Mouse (Mus musculus) ovary, adult 18-20 months (tissue): ENCODE measurements around the gene Mageb16.

Experiments used
- DNase-seq: peaks from one replicate; pipeline ENCODE4 v3.0.0; 2022; ENCODE audit warnings: low spot score, mixed read lengths

The Mageb16 gene

DNA sequence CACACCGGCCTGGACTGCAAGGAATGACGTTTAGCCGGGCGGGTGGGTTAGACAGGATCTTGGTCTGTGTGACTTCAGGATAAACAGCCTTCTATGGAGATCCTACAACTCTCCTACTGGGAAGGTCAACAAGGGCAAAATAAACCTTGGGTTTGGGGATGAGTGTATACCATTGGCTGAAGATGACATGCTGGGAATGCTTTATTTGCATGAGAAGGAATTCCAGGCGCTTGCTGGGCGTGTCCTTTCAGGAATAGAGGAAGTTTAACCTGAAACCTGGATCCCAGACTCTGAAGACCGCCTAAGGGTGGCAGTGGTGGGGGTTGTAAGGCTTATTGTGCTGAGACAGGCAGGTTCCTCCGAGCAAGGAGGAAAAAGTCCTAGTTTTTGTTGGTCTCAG is at the start of gene Mageb16:
TSS of gene Mageb16 (minus strand) at position 25 of the 400 bp plus-strand sequence.
- no peak for DNase-seq

DNA sequence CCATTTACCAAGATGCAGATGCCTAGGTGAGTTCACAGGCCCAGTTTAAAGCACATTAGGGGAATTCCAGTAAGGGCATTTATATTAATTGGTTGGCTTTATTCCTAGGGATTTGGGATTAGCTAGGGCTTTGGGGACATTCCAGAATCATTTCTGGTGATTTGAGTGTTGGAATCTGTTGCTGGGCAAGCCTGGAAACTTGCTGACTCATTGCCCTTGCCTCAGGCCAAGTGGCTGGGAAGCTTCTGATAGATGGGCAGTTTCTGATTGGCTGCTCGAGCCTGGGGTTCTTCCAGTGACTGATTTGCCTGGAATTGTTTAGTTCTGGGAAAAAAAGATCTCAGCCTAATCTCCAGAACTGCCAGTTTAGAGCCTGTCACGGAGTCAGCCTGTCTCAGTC is 20.1 kb downstream of the Mageb16 start:
- no peak for DNase-seq

DNA sequence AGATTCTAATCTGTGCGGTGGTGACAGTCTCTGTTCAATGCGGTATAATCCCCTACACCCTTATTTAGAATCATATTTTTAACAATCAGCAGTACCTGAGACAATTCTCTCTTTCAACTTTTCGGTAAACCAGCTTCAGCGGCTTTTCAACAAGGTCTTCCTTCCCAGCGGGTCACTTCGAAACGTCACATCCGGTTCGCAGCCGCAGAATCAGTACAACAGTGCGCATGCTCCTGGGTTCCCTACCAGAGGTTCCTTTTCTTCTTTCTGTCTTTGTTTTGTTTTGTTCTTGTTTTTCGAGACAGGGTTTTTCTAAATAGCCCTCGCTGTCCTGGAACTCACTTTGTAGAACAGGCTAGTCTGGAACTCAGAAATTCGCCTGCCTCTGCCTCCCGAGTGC is 35.8 kb downstream of the Mageb16 start:
- no peak for DNase-seq

DNA sequence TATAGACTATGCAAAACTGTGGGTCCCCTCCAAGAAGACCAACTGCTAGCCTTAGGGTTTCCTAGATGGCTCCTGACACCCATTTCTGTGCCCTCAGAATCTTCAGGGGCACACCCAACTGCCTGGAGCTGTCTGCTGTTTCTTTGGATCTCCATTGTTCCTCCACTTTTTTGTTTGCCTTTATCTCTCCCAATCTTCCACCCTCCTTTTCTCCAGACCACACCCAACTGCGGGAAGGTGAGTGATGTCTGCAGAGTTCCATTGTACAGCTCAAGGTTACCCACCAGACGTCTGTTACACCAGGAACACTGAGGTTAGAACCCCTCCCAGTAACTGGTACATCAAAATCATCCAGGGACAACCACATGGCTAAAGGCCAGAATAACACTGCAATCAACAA is 64.8 kb downstream of the Mageb16 start:
- no peak for DNase-seq
